Mouse (Mus musculus): ENCODE measurements at regions not wholly inside any gene's neighbourhood (a gene's known extent, or its start where the extent isn't known, plus 50 kb on each side); places are given as distances from the start of the nearest gene placed in this dataset.

DNA sequence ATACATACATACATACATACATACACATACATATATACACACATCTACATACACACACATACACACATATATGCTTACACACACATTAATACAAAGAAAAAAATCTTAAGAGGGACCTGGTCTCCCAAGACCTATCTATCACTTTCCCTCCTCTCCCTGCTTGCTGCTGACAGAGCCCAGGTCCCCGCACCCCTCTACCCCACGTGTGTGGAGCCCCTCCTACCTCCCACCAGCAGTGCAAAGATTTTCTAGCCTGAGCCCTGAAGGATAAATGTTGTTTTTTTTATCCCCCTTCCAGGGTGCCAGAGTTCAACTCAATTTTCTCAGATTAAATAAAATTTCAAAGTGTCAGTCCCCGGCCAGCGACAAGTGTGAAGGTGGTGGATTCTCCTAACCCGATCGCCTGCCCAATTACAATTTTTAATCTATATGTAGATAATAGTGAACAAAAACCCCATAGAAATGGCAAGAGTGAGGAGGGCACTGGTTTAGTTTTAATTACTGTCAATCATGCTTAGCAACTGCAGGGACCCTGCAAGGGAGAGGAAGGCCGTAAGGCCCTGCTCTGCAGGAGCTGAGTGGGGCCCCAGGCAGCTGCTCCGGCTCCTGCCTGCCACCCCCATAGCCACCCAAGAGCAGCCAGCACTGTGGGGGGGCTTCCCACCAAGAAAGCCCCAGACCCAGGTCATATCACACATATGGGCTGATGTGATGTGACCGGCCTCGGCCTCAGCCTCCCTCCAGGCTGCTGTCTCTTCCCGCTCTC lies 85.7 kb downstream of the Cryba4 start:
- no peak overlapping the region for H3K27ac ChIP-seq (ENCODE audit: control insufficient read depth, low read depth, low read length)
- no peak overlapping the region for H3K4me3 ChIP-seq (ENCODE audit: control insufficient read depth in 1 of 2, insufficient read depth in 1 of 2, low read depth in 2 of 2, low read length in 2 of 2)
- no peaks in the 10 kb centered on the region for H3K4me1 ChIP-seq (ENCODE audit: control insufficient read depth in 1 of 2, insufficient read depth in 2 of 2, low read length in 2 of 2)
- H3K79me2 ChIP-seq (ENCODE audit: control insufficient read depth, insufficient read depth, low read length, poor library complexity), result no peaks in the 10 kb centered on the region
- TF ChIP-seq POLR2AphosphoS2 (IDR thresholded peaks at IDR 0.05; ENCODE audit: low read length) (no peak), MXI1 (IDR thresholded peaks at IDR 0.05; ENCODE audit: low read depth, low read length) (no peak), ELF1 (IDR thresholded peaks at IDR 0.05; ENCODE audit: low read depth, low read length) (no peak), CHD1 (IDR thresholded peaks at IDR 0.05; ENCODE audit: low read depth, low read length) (no peak)
- no peaks in the 10 kb centered on the region for H3K36me3 ChIP-seq (ENCODE audit: control insufficient read depth in 1 of 2, insufficient read depth in 2 of 2, low read length in 2 of 2)
- H3K9me3 ChIP-seq (replicated peaks; ENCODE audit: insufficient read depth, low read length), result no peaks in the 10 kb centered on the region
- no peak for DNase-seq (ENCODE audit: low read depth, low spot score)
- H3K27me3 ChIP-seq (ENCODE audit: control insufficient read depth in 1 of 2, insufficient read depth in 2 of 2, low read length in 2 of 2), result no peaks in the 10 kb centered on the region
- no peak overlapping the region for H3K9ac ChIP-seq (ENCODE audit: control insufficient read depth, low read depth, low read length, poor library complexity, severe bottlenecking)

DNA sequence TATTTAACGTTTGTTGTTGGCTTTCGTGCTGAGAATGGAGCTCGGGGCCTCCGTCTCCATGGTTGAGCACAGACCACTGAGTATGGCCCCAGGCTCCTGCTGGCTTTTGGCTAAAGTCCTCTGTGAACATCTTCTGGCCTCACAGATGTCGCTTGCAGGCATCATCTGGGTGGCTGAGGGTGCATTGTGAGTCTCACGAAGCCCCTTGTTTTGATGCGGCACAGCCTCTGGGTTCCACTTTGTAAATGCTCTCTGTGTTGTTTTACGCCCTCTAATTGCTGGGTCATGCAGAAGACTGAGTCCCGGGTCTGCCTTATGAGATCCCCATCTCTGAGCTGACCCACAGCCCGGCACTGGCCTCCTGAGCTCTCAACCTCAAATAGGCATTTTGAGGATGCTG lies 84.5 kb downstream of the Cryba4 start:
- H3K27ac ChIP-seq (ENCODE audit: control insufficient read depth, low read depth, low read length), result no peak overlapping the region
- no peak overlapping the region for H3K4me3 ChIP-seq (ENCODE audit: control insufficient read depth in 1 of 2, insufficient read depth in 1 of 2, low read depth in 2 of 2, low read length in 2 of 2)
- no peaks in the 10 kb centered on the region for H3K9me3 ChIP-seq (replicated peaks; ENCODE audit: insufficient read depth, low read length)
- H3K79me2 ChIP-seq (ENCODE audit: control insufficient read depth, insufficient read depth, low read length, poor library complexity), result no peaks in the 10 kb centered on the region
- no peaks in the 10 kb centered on the region for H3K27me3 ChIP-seq (ENCODE audit: control insufficient read depth in 1 of 2, insufficient read depth in 2 of 2, low read length in 2 of 2)
- H3K36me3 ChIP-seq (ENCODE audit: control insufficient read depth in 1 of 2, insufficient read depth in 2 of 2, low read length in 2 of 2), result no peaks in the 10 kb centered on the region
- no peak overlapping the region for H3K9ac ChIP-seq (ENCODE audit: control insufficient read depth, low read depth, low read length, poor library complexity, severe bottlenecking)
- H3K4me1 ChIP-seq (ENCODE audit: control insufficient read depth in 1 of 2, insufficient read depth in 2 of 2, low read length in 2 of 2), result no peaks in the 10 kb centered on the region
- no peak for DNase-seq (ENCODE audit: low read depth, low spot score)
- TF ChIP-seq MEF2A (IDR thresholded peaks at IDR 0.05; ENCODE audit: extremely low read depth, insufficient replicate concordance, low read depth, low read length, poor library complexity, severe bottlenecking), result no peak
- TF ChIP-seq TAL1 (IDR thresholded peaks at IDR 0.05; ENCODE audit: low read length), result no peak
- no peak for TF ChIP-seq KAT2A (conservative IDR thresholded peaks at IDR 0.05; ENCODE audit: low read depth, low read length)
- TF ChIP-seq ZNF384 (IDR thresholded peaks at IDR 0.05; ENCODE audit: low read depth, low read length), result no peak
- no peak for TF ChIP-seq TBP (IDR thresholded peaks at IDR 0.05; ENCODE audit: low read depth, low read length)
- TF ChIP-seq USF2 (IDR thresholded peaks at IDR 0.05; ENCODE audit: borderline replicate concordance in 1 of 2, insufficient read depth in 1 of 2, low read depth in 1 of 2, low read length in 2 of 2), result no peak
- no peak for TF ChIP-seq USF1 (IDR thresholded peaks at IDR 0.05; ENCODE audit: low read depth, low read length)
- TF ChIP-seq CHD2 (IDR thresholded peaks at IDR 0.05; ENCODE audit: low read length), result no peak
- no peak for TF ChIP-seq SMC3 (IDR thresholded peaks at IDR 0.05; ENCODE audit: low read depth, low read length)
- no peak for TF ChIP-seq MAX (IDR thresholded peaks at IDR 0.05; ENCODE audit: low read length)
- no peak for TF ChIP-seq ETS1 (IDR thresholded peaks at IDR 0.05; ENCODE audit: low read depth, low read length)
- TF ChIP-seq NRF1 (IDR thresholded peaks at IDR 0.05; ENCODE audit: insufficient read depth, low read depth, low read length, poor library complexity, severe bottlenecking), result no peak
- TF ChIP-seq NELFE (IDR thresholded peaks at IDR 0.05; ENCODE audit: low read depth, low read length), result no peak
- TF ChIP-seq TCF12 (IDR thresholded peaks at IDR 0.05; ENCODE audit: low read depth, low read length), result no peak
- no peak for TF ChIP-seq GATA1 (IDR thresholded peaks at IDR 0.05; ENCODE audit: low read depth, low read length)
- no peak for TF ChIP-seq POLR2AphosphoS5 (IDR thresholded peaks at IDR 0.05; ENCODE audit: borderline replicate concordance, low read depth, low read length)
- TF ChIP-seq MAZ (IDR thresholded peaks at IDR 0.05; ENCODE audit: low read depth, low read length), result no peak
